Mouse (Mus musculus) heart, adult 2 months (tissue): Measurements from ENCODE around the gene Ubxn10.

Experiments
- CTCF ChIP-seq: fragments of 200-600 bp; IDR thresholded peaks from 2 replicates; pipeline ENCODE4 v1.8.1; 2022; ENCODE audit warnings: antibody characterized with exemption, mild to moderate bottlenecking, moderate library complexity
- POLR2A ChIP-seq: fragments of 200-500 bp; IDR thresholded peaks from 2 replicates; pipeline ENCODE4 v1.6.1; 2011; ENCODE audit warnings: mild to moderate bottlenecking, low read depth, low read length, control low read depth; ENCODE audit not compliant: insufficient read depth

DNA sequence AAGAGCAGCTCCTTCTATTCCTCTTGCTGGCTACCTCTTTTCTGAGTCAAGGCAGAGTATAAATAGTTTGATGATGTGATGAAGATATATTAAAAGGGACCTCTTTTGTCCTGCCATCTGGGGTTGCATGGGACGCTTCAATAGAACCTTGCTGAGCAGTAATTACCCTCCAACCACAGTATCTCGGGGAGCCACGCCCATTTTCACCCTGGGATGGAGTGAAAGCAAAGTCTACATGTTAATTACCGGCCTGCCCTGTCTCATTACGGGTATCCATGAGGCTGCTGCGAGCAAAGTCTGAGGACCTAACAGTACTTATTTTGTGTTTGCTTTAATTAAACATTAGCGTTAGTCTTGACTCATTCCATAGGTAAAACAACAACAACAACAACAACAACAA lies 40.2 kb downstream of the Ubxn10 start:
- no peak for TF ChIP-seq CTCF
- no peak for TF ChIP-seq POLR2A
